Mouse (Mus musculus): ENCODE data around the gene Gli3.

Gli3 gene

GRCm38 (mm10) chr13:15570908-15571568, 108.0 kb downstream of the Gli3 start:
- no peak for DNase-seq

- DNase-seq, result no peak
These were observed 114.3 kb downstream of the Gli3 start for GRCm38 (mm10) chr13:15577133-15577917.

GRCm38 (mm10) chr13:15580458-15580857, 117.4 kb downstream of the Gli3 start:
- no peak for DNase-seq

GRCm38 (mm10) chr13:15585941-15586340, 122.9 kb downstream of the Gli3 start:
- DNase-seq, result no peak

- no peak for DNase-seq
These were observed 125.5 kb downstream of the Gli3 start for GRCm38 (mm10) chr13:15588278-15589272.

GRCm38 (mm10) chr13:15590326-15590933, 127.4 kb downstream of the Gli3 start:
- DNase-seq, result no peak

GRCm38 (mm10) chr13:15596667-15597066, 133.6 kb downstream of the Gli3 start:
- no peak for DNase-seq

- no peak for DNase-seq
These were observed 136.7 kb downstream of the Gli3 start for GRCm38 (mm10) chr13:15599741-15600140.

- DNase-seq, result no peak
These were observed 139.1 kb downstream of the Gli3 start for GRCm38 (mm10) chr13:15602161-15602560.

GRCm38 (mm10) chr13:15602677-15603221, 139.7 kb downstream of the Gli3 start:
- no peak for DNase-seq

GRCm38 (mm10) chr13:15604074-15604473, 141.0 kb downstream of the Gli3 start:
- no peak for DNase-seq

- DNase-seq, result no peak
These were observed 154.4 kb downstream of the Gli3 start for GRCm38 (mm10) chr13:15617423-15617822.

- no peak for DNase-seq
These were observed 155.1 kb downstream of the Gli3 start for GRCm38 (mm10) chr13:15618051-15618692.

- DNase-seq, result no peak
These were observed 158.0 kb downstream of the Gli3 start for GRCm38 (mm10) chr13:15621009-15621408.

- DNase-seq, result no peak
These were observed 161.7 kb downstream of the Gli3 start for GRCm38 (mm10) chr13:15624490-15625353.

GRCm38 (mm10) chr13:15641548-15641947, 178.5 kb downstream of the Gli3 start:
- no peak for DNase-seq

- no peak for DNase-seq
These were observed 197.5 kb downstream of the Gli3 start for GRCm38 (mm10) chr13:15660502-15660901.

GRCm38 (mm10) chr13:15662375-15662774, 199.3 kb downstream of the Gli3 start:
- no peak for DNase-seq

- no peak for DNase-seq
These were observed 201.7 kb downstream of the Gli3 start for GRCm38 (mm10) chr13:15664580-15665201.

- DNase-seq, result no peak
These were observed 202.5 kb downstream of the Gli3 start for GRCm38 (mm10) chr13:15665514-15665913.
